Mouse (Mus musculus) myocyte (in vitro differentiated cells): Measurements from ENCODE around the gene Nckap5l. TPM values are rescaled to one million over a fixed set of nuclear protein-coding genes. Genes with fewer than 3 reads are reported as not detected.
A peak's percentile ranks its signal among the peaks of the same experiment; 100 is the strongest.

Experiments
- H3K27me3 ChIP-seq: one replicate; pipeline ENCODE4 v1.6.1; 2011; ENCODE audit not compliant: control insufficient read depth, insufficient read depth, insufficient read length
- H3K36me3 ChIP-seq: one replicate; pipeline ENCODE4 v1.6.1; 2011; ENCODE audit not compliant: control insufficient read depth, insufficient read depth
- H3K4me2 ChIP-seq: one replicate; pipeline ENCODE4 v1.6.1; 2011; ENCODE audit warnings: low read depth, control low read depth
- H3K4me3 ChIP-seq: one replicate; pipeline ENCODE4 v1.5.1; 2011; ENCODE audit warnings: mild to moderate bottlenecking, control low read depth, moderate library complexity
- H3K79me2 ChIP-seq: one replicate; pipeline ENCODE4 v1.6.1; 2011; ENCODE audit not compliant: control insufficient read depth, insufficient read depth
- H3ac ChIP-seq: one replicate; pipeline ENCODE4 v1.6.1; 2011; ENCODE audit not compliant: control insufficient read depth, insufficient read length
- CEBPB ChIP-seq: IDR thresholded peaks from 2 replicates; pipeline ENCODE4 v1.6.1; 2011; ENCODE audit warnings: mild to moderate bottlenecking, moderate library complexity; ENCODE audit not compliant: poor library complexity, insufficient read depth, severe bottlenecking
- E2F4 ChIP-seq: IDR thresholded peaks from one replicate; pipeline ENCODE4 v1.6.1; 2011; ENCODE audit warnings: mild to moderate bottlenecking, control low read depth, moderate library complexity; ENCODE audit not compliant: insufficient read depth
- MAX ChIP-seq: IDR thresholded peaks from one replicate; pipeline ENCODE4 v1.6.1; 2011; ENCODE audit warnings: low read depth, mild to moderate bottlenecking, control low read depth
- MYOD1 ChIP-seq, 3 experiments: IDR thresholded peaks; one replicate each; pipeline ENCODE4 v1.6.1; 2011; ENCODE audit warnings: control low read depth in 2 of 3, low read depth in 2 of 3, mild to moderate bottlenecking in 2 of 3, moderate library complexity in 1 of 3; ENCODE audit not compliant: insufficient read length in 2 of 3, control insufficient read depth in 1 of 3
- MYOG ChIP-seq, 3 experiments: IDR thresholded peaks; one replicate each; pipeline ENCODE4 v1.6.1; 2011; ENCODE audit warnings: control low read depth in 2 of 3, low read depth in 2 of 3, mild to moderate bottlenecking in 2 of 3; ENCODE audit not compliant: insufficient read length in 2 of 3, control insufficient read depth in 1 of 3, insufficient read depth in 1 of 3
- POLR2A ChIP-seq: IDR thresholded peaks from one replicate; pipeline ENCODE4 v1.6.1; 2011; ENCODE audit warnings: low read depth, mild to moderate bottlenecking, control low read depth, moderate library complexity; ENCODE audit not compliant: insufficient read length
- POLR2AphosphoS2 ChIP-seq: IDR thresholded peaks from one replicate; pipeline ENCODE4 v1.6.1; 2011; ENCODE audit warnings: low read depth, control low read depth; ENCODE audit not compliant: insufficient read length
- REST ChIP-seq: IDR thresholded peaks from one replicate; pipeline ENCODE4 v1.6.1; 2011; ENCODE audit warnings: mild to moderate bottlenecking, control low read depth, moderate library complexity; ENCODE audit not compliant: insufficient read depth, insufficient read length
- SRF ChIP-seq: IDR thresholded peaks from one replicate; pipeline ENCODE4 v1.6.1; 2011; ENCODE audit warnings: low read depth; ENCODE audit not compliant: control insufficient read depth, insufficient read length
- TCF12 ChIP-seq: IDR thresholded peaks from one replicate; pipeline ENCODE4 v1.6.1; 2011; ENCODE audit warnings: mild to moderate bottlenecking, control low read depth; ENCODE audit not compliant: poor library complexity, insufficient read depth, severe bottlenecking
- TCF3 ChIP-seq: IDR thresholded peaks from one replicate; pipeline ENCODE4 v1.6.1; 2011; ENCODE audit warnings: low read depth, control low read depth; ENCODE audit not compliant: insufficient read length
- USF1 ChIP-seq: IDR thresholded peaks from one replicate; pipeline ENCODE4 v1.6.1; 2011; ENCODE audit warnings: low read depth, mild to moderate bottlenecking, control low read depth, moderate library complexity
- polyA plus RNA-seq: library from polyadenylated mRNA; unstranded; fragments of >200 nt; fragmentation: generic; extraction: Trizol; gene quantifications from one replicate; pipeline ENCODE4 v1.2.1, GENCODE M21; 2012; ENCODE audit warnings: missing spikeins

The Nckap5l gene
- polyA plus RNA-seq, 1 experiment, result 40.9 TPM

DNA sequence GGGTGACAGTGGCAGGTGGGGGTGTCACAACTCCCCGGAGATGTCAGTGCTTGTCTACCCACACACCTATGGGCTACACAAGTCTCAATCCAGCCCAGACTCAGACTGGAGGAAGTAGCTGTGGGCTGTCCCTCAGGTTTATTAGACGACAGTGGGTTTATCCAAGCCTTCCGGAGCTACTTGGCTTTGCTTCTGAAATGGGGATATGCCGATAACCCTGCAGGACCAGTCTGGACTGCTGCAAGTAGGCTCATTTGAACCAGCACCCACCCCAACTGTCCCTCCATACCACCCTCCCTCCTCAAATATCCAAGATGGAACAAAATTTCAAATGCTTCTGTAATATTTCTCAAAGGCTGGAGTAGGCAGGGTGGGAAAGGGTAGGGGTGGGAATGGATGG is 40.8 kb upstream of the Nckap5l start:
- H3K27me3 ChIP-seq, result no peaks in the 10 kb centered on the region
- TF ChIP-seq SRF (no peak), REST (no peak), MAX (no peak), E2F4 (no peak), TCF12 (no peak), POLR2A (no peak), USF1 (no peak), TCF3 (no peak), CEBPB (no peak), MYOD1 (IDR thresholded peaks at IDR 0.05; ENCODE audit: control insufficient read depth in 1 of 3, insufficient read length in 2 of 3, low read depth in 2 of 3) (no peak), MYOG (IDR thresholded peaks at IDR 0.05; ENCODE audit: control insufficient read depth in 1 of 3, insufficient read depth in 1 of 3, insufficient read length in 2 of 3, low read depth in 2 of 3) (no peak), POLR2AphosphoS2 (no peak)
- no peak overlapping the region for H3ac ChIP-seq
- no peak overlapping the region for H3K4me3 ChIP-seq
- no peaks in the 10 kb centered on the region for H3K36me3 ChIP-seq
- no peaks in the 10 kb centered on the region for H3K79me2 ChIP-seq
- no peak overlapping the region for H3K4me2 ChIP-seq

DNA sequence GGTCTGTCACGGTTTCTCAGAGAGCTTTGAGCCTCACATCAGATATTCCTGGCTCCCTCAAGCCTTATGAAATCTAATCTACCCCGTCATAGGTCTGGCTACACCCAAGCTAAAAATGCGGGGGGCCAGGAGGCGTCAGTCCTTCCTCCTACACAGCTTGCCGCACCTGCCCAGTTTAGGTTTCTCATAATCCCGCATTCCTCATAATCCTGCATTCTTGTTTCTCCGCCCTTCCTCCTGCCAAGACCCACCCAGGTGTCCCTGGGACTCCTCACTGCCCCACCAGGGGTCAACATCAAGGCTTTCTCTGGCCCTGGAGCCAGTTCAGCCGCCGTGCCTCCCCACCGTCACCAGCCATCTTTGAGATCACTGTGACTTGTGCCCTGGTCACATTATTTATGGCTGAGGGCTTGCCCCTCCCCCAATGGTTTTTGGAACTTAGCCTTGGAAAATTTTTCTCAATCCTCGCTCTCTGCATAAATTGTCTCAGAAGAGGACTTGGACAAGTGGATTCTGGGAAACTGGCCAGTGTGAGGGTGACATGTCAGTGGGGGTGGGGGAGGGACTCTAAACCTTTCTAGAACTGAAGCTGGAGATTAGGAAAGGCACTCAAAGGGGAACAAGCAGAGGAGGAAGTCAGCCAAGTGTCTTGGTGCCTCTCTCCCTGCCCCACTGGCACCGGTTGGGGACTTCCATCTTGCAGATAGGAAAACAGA is 40.1 kb upstream of the Nckap5l start:
- Histone ChIP-seq H3K4me2 (peak overlapping the region; percentile 60), H3K27me3 (no peaks in the 10 kb centered on the region)

DNA sequence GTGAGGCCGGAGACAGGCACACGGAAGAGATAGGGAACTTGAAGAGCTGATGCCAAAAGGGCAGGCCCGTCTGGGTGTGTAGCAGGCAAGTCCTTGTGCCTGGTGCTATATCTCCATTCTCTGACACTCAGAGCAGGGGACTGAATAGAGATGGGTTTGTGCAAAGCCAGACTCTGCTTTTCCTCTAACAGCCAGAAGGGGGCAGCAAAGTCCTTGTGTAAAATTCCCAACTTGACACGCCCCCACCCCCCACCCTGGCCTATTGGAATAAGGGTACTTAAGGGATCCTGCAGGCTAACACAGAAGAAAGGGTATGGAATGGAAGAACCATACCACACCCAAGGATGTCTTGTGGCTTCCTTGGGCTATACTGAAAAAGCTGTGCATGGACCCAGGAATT is 39.5 kb upstream of the Nckap5l start:
- Histone ChIP-seq H3K79me2 (no peaks in the 10 kb centered on the region), H3K4me2 (peak overlapping the region; percentile 60), H3K27me3 (no peaks in the 10 kb centered on the region), H3K4me3 (no peak overlapping the region), H3ac (no peak overlapping the region), H3K36me3 (no peaks in the 10 kb centered on the region)
- no peak for TF ChIP-seq TCF3
- TF ChIP-seq TCF12, result no peak
- TF ChIP-seq SRF, result no peak
- no peak for TF ChIP-seq POLR2AphosphoS2
- no peak for TF ChIP-seq POLR2A
- TF ChIP-seq MYOG (IDR thresholded peaks at IDR 0.05; ENCODE audit: control insufficient read depth in 1 of 3, insufficient read depth in 1 of 3, insufficient read length in 2 of 3, low read depth in 2 of 3), result no peak
- TF ChIP-seq MYOD1 (IDR thresholded peaks at IDR 0.05; ENCODE audit: control insufficient read depth in 1 of 3, insufficient read length in 2 of 3, low read depth in 2 of 3), result no peak
- no peak for TF ChIP-seq E2F4
- TF ChIP-seq MAX, result no peak
- TF ChIP-seq USF1, result no peak
- no peak for TF ChIP-seq CEBPB
- no peak for TF ChIP-seq REST

More for the DNA sequence above, 40.1 kb upstream of the Nckap5l start:
- H3K79me2 ChIP-seq, result no peaks in the 10 kb centered on the region
- H3ac ChIP-seq, result no peak overlapping the region
- no peaks in the 10 kb centered on the region for H3K36me3 ChIP-seq
- TF ChIP-seq MYOD1 (IDR thresholded peaks at IDR 0.05; ENCODE audit: control insufficient read depth in 1 of 3, insufficient read length in 2 of 3, low read depth in 2 of 3) (peak in 1 of 3 experiments; percentile 29), CEBPB (no peak)
- H3K4me3 ChIP-seq, result no peak overlapping the region

DNA sequence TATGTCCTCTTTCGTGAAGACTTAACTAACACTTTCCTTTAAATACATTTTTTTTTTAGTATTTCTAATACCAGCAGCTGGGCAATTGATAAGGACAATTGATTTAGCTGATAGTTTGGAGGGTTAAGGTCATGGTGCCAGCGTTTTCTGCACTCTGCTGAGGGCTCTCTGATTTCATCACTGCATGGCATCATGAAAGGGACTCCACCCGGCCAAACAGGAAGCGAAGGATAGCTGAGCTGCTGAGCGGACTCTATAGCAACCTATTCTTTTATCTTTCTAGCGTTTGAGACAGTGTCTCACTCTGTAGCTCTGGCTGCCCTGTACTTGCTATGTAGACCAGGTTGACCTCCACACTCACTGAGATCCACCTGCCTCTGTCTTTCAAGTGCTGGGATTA is 27.2 kb upstream of the Nckap5l start:
- Histone ChIP-seq H3K4me2 (no peak overlapping the region), H3K36me3 (no peaks in the 10 kb centered on the region), H3K27me3 (no peaks in the 10 kb centered on the region), H3K79me2 (no peaks in the 10 kb centered on the region), H3ac (no peak overlapping the region), H3K4me3 (no peak overlapping the region)
- TF ChIP-seq MYOD1 (IDR thresholded peaks at IDR 0.05; ENCODE audit: control insufficient read depth in 1 of 3, insufficient read length in 2 of 3, low read depth in 2 of 3), result peak in 2 of 3 experiments; percentile 28 to 62
- no peak for TF ChIP-seq POLR2AphosphoS2

DNA sequence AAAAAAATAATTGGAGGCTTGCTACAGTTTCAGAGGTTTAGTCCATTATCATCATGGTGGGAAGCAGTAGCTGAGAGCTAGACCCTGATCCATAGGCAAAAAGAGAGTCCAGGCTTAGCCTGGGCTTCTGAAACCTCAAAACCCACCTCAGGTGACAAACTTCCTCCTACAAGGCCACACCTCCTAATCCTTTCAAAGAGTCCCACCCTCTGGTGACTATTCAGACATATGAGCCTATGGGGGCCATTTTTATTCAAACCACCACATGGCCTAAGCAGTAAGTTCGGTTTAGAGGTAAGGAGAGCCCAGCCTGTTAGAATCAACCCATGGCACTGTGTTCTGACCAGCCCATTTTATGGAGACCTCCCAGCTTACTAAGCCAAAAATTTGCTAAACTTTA is 18.3 kb upstream of the Nckap5l start:
- TF ChIP-seq TCF12 (no peak), MYOD1 (IDR thresholded peaks at IDR 0.05; ENCODE audit: control insufficient read depth in 1 of 3, insufficient read length in 2 of 3, low read depth in 2 of 3) (no peak), POLR2A (no peak), CEBPB (no peak), USF1 (no peak)
- Histone ChIP-seq H3K4me2 (no peak overlapping the region), H3ac (no peak overlapping the region), H3K4me3 (no peak overlapping the region), H3K27me3 (no peaks in the 10 kb centered on the region), H3K79me2 (peaks cover 12% of the 10 kb centered on the region), H3K36me3 (no peaks in the 10 kb centered on the region)
